Comparison of ENCODE assay signal across 15 mouse cellular contexts in the genomic region with DNA sequence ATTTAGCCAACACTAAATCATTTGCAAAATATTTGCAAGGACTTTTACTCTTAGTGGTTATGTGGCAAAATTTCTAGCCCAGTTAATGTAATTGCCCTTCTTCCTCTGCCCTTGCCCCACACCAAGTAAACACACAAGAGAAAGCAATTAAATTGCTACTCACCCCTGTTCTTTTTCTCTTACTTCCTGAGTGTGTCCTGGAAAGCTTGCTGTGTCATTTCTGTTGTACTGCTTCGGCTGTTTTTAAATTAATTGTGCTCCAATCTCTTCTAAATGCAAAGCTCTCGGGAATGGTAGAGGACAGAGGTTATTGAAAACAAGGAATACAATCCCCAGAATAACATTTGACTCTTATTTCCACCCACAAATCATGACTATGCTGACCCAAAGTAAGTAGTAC.
DNase-seq lines count a peak whose midpoint lies in the region; ATAC-seq and TF ChIP-seq lines count a peak whose summit lies in the region.
"Had no signal": no experiment of that assay in that cellular context is flagged by ENCODE, and none has a peak within 500 bp of the region (broad histone marks: within the 10 kb centered on the region; RNA-seq: fewer than 3 reads in every experiment).

No protein-coding gene starts in this region.

- WGBS in forebrain, embryonic 14.5 days = 7% methylated on average over 2 of the region's 2 CpGs
- WGBS in forebrain, embryonic 13.5 days = 14% methylated on average over 2 of the region's 2 CpGs
- WGBS in kidney, postnatal 0 days = 14% methylated on average over 2 of the region's 2 CpGs
- 9% methylated on average over 2 of the region's 2 CpGs for WGBS in limb, embryonic 11.5 days

- no peaks in the 10 kb centered on the region for H3K27me3 ChIP-seq in forebrain, embryonic 14.5 days (replicated peaks; ENCODE audit: control insufficient read depth, insufficient read depth, low read length)
- no peaks in the 10 kb centered on the region for H3K27me3 ChIP-seq in forebrain, embryonic 13.5 days
- no peaks in the 10 kb centered on the region for H3K27me3 ChIP-seq in kidney, postnatal 0 days (ENCODE audit: insufficient read depth, low read length)
- H3K27me3 ChIP-seq in limb, embryonic 11.5 days (ENCODE audit: control insufficient read depth, insufficient read depth, low read length) = no peaks in the 10 kb centered on the region
- H3K27me3 ChIP-seq: liver, embryonic 15.5 days; neural tube, embryonic 15.5 days had no signal

- H3K4me3 ChIP-seq in forebrain, embryonic 14.5 days (ENCODE audit: low read depth, low read length) = no peak overlapping the region
- no peak overlapping the region for H3K4me3 ChIP-seq in forebrain, embryonic 13.5 days
- H3K4me3 ChIP-seq in kidney, postnatal 0 days (replicated peaks; ENCODE audit: low read depth, low read length) = no peak overlapping the region
- no peak overlapping the region for H3K4me3 ChIP-seq in limb, embryonic 11.5 days (ENCODE audit: low read depth, low read length)
- H3K4me3 ChIP-seq: erythroblast, embryonic 14.5 days; liver, embryonic 15.5 days; neural tube, embryonic 15.5 days had no signal

- no peak for DNase-seq in forebrain, embryonic 14.5 days (ENCODE audit: low spot score)
- DNase-seq in kidney, postnatal 0 days (ENCODE audit: low spot score) = peak; percentile 65
- no peak for DNase-seq in kidney, postnatal 14 days
- DNase-seq in embryo, embryonic 9.5 days (ENCODE audit: extremely low spot score) = peak; percentile 13
- no peak for DNase-seq in limb, embryonic 11.5 days (ENCODE audit: low spot score)
- no peak for DNase-seq in left cerebral cortex, adult 11 months (ENCODE audit: low spot score)
- DNase-seq in gastrocnemius, adult 18-20 months (ENCODE audit: low spot score) = no peak
- DNase-seq: cerebellum, adult 9-10 months; heart, postnatal 10 days; thymus, postnatal 14 days had no signal

- no peaks in the 10 kb centered on the region for H3K9me3 ChIP-seq in forebrain, embryonic 14.5 days (replicated peaks; ENCODE audit: control insufficient read depth, low read length)
- H3K9me3 ChIP-seq in forebrain, embryonic 13.5 days (replicated peaks) = no peaks in the 10 kb centered on the region
- no peaks in the 10 kb centered on the region for H3K9me3 ChIP-seq in kidney, postnatal 0 days (replicated peaks; ENCODE audit: low read length)
- H3K9me3 ChIP-seq in limb, embryonic 11.5 days (ENCODE audit: control insufficient read depth, low read length) = no peaks in the 10 kb centered on the region
- H3K9me3 ChIP-seq: liver, embryonic 15.5 days; neural tube, embryonic 15.5 days had no signal

- no peak for ATAC-seq in forebrain, embryonic 14.5 days
- ATAC-seq in forebrain, embryonic 13.5 days = no peak
- ATAC-seq in kidney, postnatal 0 days (replicated peaks; ENCODE audit: low FRiP score, low read depth) = no peak
- peak; percentile 51; the same call in 1 of the 2 replicates for ATAC-seq in limb, embryonic 11.5 days (ENCODE audit: insufficient number of reproducible peaks, low FRiP score, low TSS enrichment, low read depth)
- ATAC-seq: inflammation-experienced regulatory T-cells, adult 6 months had no signal

- H3K36me3 ChIP-seq in forebrain, embryonic 14.5 days (ENCODE audit: control insufficient read depth, insufficient read depth, low read length) = no peaks in the 10 kb centered on the region
- H3K36me3 ChIP-seq in forebrain, embryonic 13.5 days (ENCODE audit: poor library complexity, severe bottlenecking) = no peaks in the 10 kb centered on the region
- no peaks in the 10 kb centered on the region for H3K36me3 ChIP-seq in kidney, postnatal 0 days (ENCODE audit: insufficient read depth, low read length)
- H3K36me3 ChIP-seq in limb, embryonic 11.5 days (ENCODE audit: control insufficient read depth, insufficient read depth, low read length) = no peaks in the 10 kb centered on the region
- H3K36me3 ChIP-seq: liver, embryonic 15.5 days; neural tube, embryonic 15.5 days had no signal

- 0 out of 2 replicates have a peak overlapping the region, but pooled peaks have one; percentile 33 for H3K27ac ChIP-seq in forebrain, embryonic 14.5 days (ENCODE audit: low read depth, low read length)
- no peak overlapping the region for H3K27ac ChIP-seq in forebrain, embryonic 13.5 days
- H3K27ac ChIP-seq in kidney, postnatal 0 days = no peak overlapping the region
- peak overlapping the region; percentile 57; the same call in 1 of the 2 replicates for H3K27ac ChIP-seq in limb, embryonic 11.5 days (replicated peaks; ENCODE audit: low read depth, low read length)
- H3K27ac ChIP-seq: liver, embryonic 15.5 days; neural tube, embryonic 15.5 days had no signal

- H3K9ac ChIP-seq in forebrain, embryonic 14.5 days (ENCODE audit: low read length) = no peak overlapping the region
- no peak overlapping the region for H3K9ac ChIP-seq in forebrain, embryonic 13.5 days
- no peak overlapping the region for H3K9ac ChIP-seq in kidney, postnatal 0 days (ENCODE audit: low read depth, low read length)
- no peak overlapping the region for H3K9ac ChIP-seq in limb, embryonic 11.5 days (ENCODE audit: low read length)
- H3K9ac ChIP-seq: liver, embryonic 15.5 days; neural tube, embryonic 15.5 days had no signal

- H3K4me2 ChIP-seq in forebrain, embryonic 14.5 days (ENCODE audit: low read length) = no peak overlapping the region
- no peak overlapping the region for H3K4me2 ChIP-seq in forebrain, embryonic 13.5 days
- H3K4me2 ChIP-seq in kidney, postnatal 0 days (ENCODE audit: low read length) = no peak overlapping the region
- H3K4me2 ChIP-seq in limb, embryonic 11.5 days (ENCODE audit: low read depth, severe bottlenecking) = no peak overlapping the region
- H3K4me2 ChIP-seq: liver, embryonic 15.5 days; neural tube, embryonic 15.5 days had no signal

- peaks cover 6% of the 10 kb centered on the region; the same call in 1 of the 2 replicates for H3K4me1 ChIP-seq in forebrain, embryonic 14.5 days (ENCODE audit: control insufficient read depth, insufficient read depth, low read length)
- peaks cover 22% of the 10 kb centered on the region for H3K4me1 ChIP-seq in forebrain, embryonic 13.5 days
- H3K4me1 ChIP-seq in kidney, postnatal 0 days (replicated peaks; ENCODE audit: insufficient read depth, low read length) = no peaks in the 10 kb centered on the region
- peaks cover 2% of the 10 kb centered on the region; the same call in 1 of the 2 replicates for H3K4me1 ChIP-seq in limb, embryonic 11.5 days (ENCODE audit: control insufficient read depth, insufficient read depth, low read length)
- H3K4me1 ChIP-seq: liver, embryonic 15.5 days had no signal

- no peak for TF ChIP-seq CTCF in kidney, postnatal 0 days (IDR thresholded peaks at IDR 0.05; ENCODE audit: low read depth)

Comparison
In these comparisons a context has a peak if more than half of its experiments do, and no peak if none do; other contexts are left out.
1. DNase-seq: peak in kidney, postnatal 0 days (single experiment) and embryo, embryonic 9.5 days (single experiment); none in forebrain, embryonic 14.5 days (single experiment), kidney, postnatal 14 days (single experiment), limb, embryonic 11.5 days (single experiment), left cerebral cortex, adult 11 months (single experiment) and gastrocnemius, adult 18-20 months (single experiment).
2. H3K27ac ChIP-seq: peak in forebrain, embryonic 14.5 days (single experiment) and limb, embryonic 11.5 days (single experiment); none in forebrain, embryonic 13.5 days (single experiment) and kidney, postnatal 0 days (single experiment).